Mouse (Mus musculus): Measurements from ENCODE around the gene Mavs.

DNA sequence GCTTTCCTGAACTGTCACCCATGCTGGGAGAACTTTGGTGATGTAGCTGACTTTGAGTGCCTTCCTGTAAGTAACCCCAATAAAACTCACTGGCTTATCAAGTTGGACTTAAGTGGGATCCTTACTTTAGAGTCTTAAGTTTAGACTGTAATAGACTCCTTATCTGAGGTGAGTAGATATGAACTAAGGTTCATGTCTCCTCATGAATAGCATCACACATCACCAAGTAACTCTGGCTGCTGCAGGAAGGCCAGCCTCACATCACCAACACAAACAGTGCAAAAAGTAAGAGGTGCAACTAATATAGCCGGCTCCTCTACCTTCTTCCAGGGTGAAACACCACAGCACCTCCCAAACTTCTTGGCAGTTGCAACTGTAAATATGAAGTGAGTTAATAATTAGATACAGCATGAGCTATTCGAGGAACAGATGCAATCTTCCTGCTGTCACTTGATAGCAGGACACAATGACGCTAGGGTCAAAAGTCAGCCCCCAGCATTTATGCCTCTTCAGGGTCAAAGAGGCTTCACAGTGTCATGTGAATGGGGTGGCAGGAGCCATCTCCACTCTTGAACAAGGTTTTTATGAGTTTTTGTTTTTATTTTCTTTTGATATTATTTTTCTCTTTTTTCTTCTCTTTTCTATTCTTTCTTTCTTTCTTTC, 11.9 kb upstream of the Mavs start:
- TF ChIP-seq CTCF (IDR thresholded peaks at IDR 0.05; ENCODE audit: low read depth, low read length), result no peak
- TF ChIP-seq POLR2A (IDR thresholded peaks at IDR 0.05; ENCODE audit: borderline replicate concordance, low read depth, low read length), result no peak
